ENCODE assay signal across 21 mouse cellular contexts in genomic region chr7:49686992-49687391, GRCm38 (mm10). TPM values are rescaled to one million over a fixed set of nuclear protein-coding genes. Genes with fewer than 3 reads are reported as not detected.
DNase-seq lines count a peak whose midpoint lies in the region; ATAC-seq and TF ChIP-seq lines count a peak whose summit lies in the region.
"Had no signal": no experiment of that assay in that cellular context is flagged by ENCODE, and none has a peak within 500 bp of the region (broad histone marks: within the 10 kb centered on the region; RNA-seq: fewer than 3 reads in every experiment).

No protein-coding gene starts in this region.

- 8% methylated on average over 11 of the region's 11 CpGs for WGBS in hindbrain, embryonic 11.5 days
- WGBS in hindbrain, embryonic 16.5 days = 9% methylated on average over 11 of the region's 11 CpGs
- 22% methylated on average over 11 of the region's 11 CpGs for WGBS in neural tube, embryonic 15.5 days
- 12% methylated on average over 11 of the region's 11 CpGs for WGBS in hindbrain, postnatal 0 days

- no peak for TF ChIP-seq CTCF in hindbrain, postnatal 0 days (IDR thresholded peaks at IDR 0.05; ENCODE audit: low read depth)
- TF ChIP-seq CTCF in layer of hippocampus, adult 2 months (conservative IDR thresholded peaks at IDR 0.05) = no peak

- no peak overlapping the region for H3K27ac ChIP-seq in hindbrain, embryonic 11.5 days (ENCODE audit: low read depth, low read length)
- no peak overlapping the region for H3K27ac ChIP-seq in hindbrain, embryonic 16.5 days (ENCODE audit: low read depth, low read length)
- no peak overlapping the region for H3K27ac ChIP-seq in neural tube, embryonic 15.5 days (replicated peaks)
- H3K27ac ChIP-seq in hindbrain, postnatal 0 days = no peak overlapping the region
- H3K27ac ChIP-seq in layer of hippocampus, adult 2 months = no peak overlapping the region
- H3K27ac ChIP-seq: heart, embryonic 13.5 days; limb, embryonic 12.5 days; liver, embryonic 15.5 days; macrophage had no signal

- H3K36me3 ChIP-seq in hindbrain, embryonic 11.5 days (ENCODE audit: control insufficient read depth, insufficient read depth, low read length) = no peaks in the 10 kb centered on the region
- H3K36me3 ChIP-seq in hindbrain, embryonic 16.5 days (ENCODE audit: control insufficient read depth, insufficient read depth, low read length) = no peaks in the 10 kb centered on the region
- H3K36me3 ChIP-seq in neural tube, embryonic 15.5 days = no peaks in the 10 kb centered on the region
- H3K36me3 ChIP-seq in hindbrain, postnatal 0 days (ENCODE audit: insufficient read depth, low read length) = no peaks in the 10 kb centered on the region
- H3K36me3 ChIP-seq: G1E; heart, embryonic 13.5 days; limb, embryonic 12.5 days; liver, embryonic 15.5 days had no signal

- H3K4me1 ChIP-seq in hindbrain, embryonic 11.5 days (replicated peaks; ENCODE audit: control insufficient read depth, insufficient read depth, low read length) = peaks cover 4% of the 10 kb centered on the region; the same call in 1 of the 2 replicates
- H3K4me1 ChIP-seq in hindbrain, embryonic 16.5 days (ENCODE audit: control insufficient read depth, insufficient read depth, low read depth, low read length) = no peaks in the 10 kb centered on the region; the same call in 1 of the 2 replicates
- H3K4me1 ChIP-seq in neural tube, embryonic 15.5 days = no peaks in the 10 kb centered on the region
- H3K4me1 ChIP-seq in hindbrain, postnatal 0 days (ENCODE audit: insufficient read depth, low read length) = no peaks in the 10 kb centered on the region
- H3K4me1 ChIP-seq: liver, embryonic 15.5 days had no signal

- peak; percentile 70 for DNase-seq in hindbrain, embryonic 11.5 days (ENCODE audit: low spot score)
- DNase-seq in neural tube, embryonic 10.5 days (ENCODE audit: extremely low spot score, low spot score) = peak; percentile 50
- peak; percentile 36 for DNase-seq in hindbrain, postnatal 0 days (ENCODE audit: low spot score)
- no peak for DNase-seq in layer of hippocampus, adult 2 months (ENCODE audit: low spot score in 2 of 2)
- DNase-seq in spleen, adult 18-20 months = no peak
- DNase-seq: cerebellum, adult 18-20 months; kidney, adult 8-10 months; right cerebral cortex, postnatal 25 days; thymus, adult 18-20 months had no signal

- peaks cover 92% of the 10 kb centered on the region for H3K27me3 ChIP-seq in hindbrain, embryonic 11.5 days (ENCODE audit: control insufficient read depth, insufficient read depth, low read length)
- H3K27me3 ChIP-seq in hindbrain, embryonic 16.5 days (replicated peaks; ENCODE audit: control insufficient read depth, insufficient read depth, low read length) = peaks cover 75% of the 10 kb centered on the region
- peaks cover 93% of the 10 kb centered on the region for H3K27me3 ChIP-seq in neural tube, embryonic 15.5 days (replicated peaks)
- H3K27me3 ChIP-seq in hindbrain, postnatal 0 days (ENCODE audit: insufficient read depth, low read length) = peaks cover 87% of the 10 kb centered on the region

- ATAC-seq in hindbrain, embryonic 11.5 days (ENCODE audit: low FRiP score) = peak; percentile 85
- no peak for ATAC-seq in hindbrain, embryonic 16.5 days
- ATAC-seq in neural tube, embryonic 15.5 days (ENCODE audit: low FRiP score) = no peak
- ATAC-seq in hindbrain, postnatal 0 days = no peak

- no peak overlapping the region for H3K4me3 ChIP-seq in hindbrain, embryonic 11.5 days (ENCODE audit: low read depth, low read length)
- H3K4me3 ChIP-seq in hindbrain, embryonic 16.5 days (ENCODE audit: low read length) = no peak overlapping the region
- no peak overlapping the region for H3K4me3 ChIP-seq in neural tube, embryonic 15.5 days (replicated peaks)
- no peak overlapping the region for H3K4me3 ChIP-seq in hindbrain, postnatal 0 days (ENCODE audit: low read length)
- no peak overlapping the region for H3K4me3 ChIP-seq in layer of hippocampus, adult 2 months
- H3K4me3 ChIP-seq: heart, embryonic 13.5 days; limb, embryonic 12.5 days; liver, embryonic 15.5 days had no signal

- no peak overlapping the region for H3K4me2 ChIP-seq in hindbrain, embryonic 11.5 days (replicated peaks; ENCODE audit: low read depth, low read length)
- H3K4me2 ChIP-seq in hindbrain, embryonic 16.5 days (ENCODE audit: low read length) = no peak overlapping the region
- H3K4me2 ChIP-seq in neural tube, embryonic 15.5 days = no peak overlapping the region
- no peak overlapping the region for H3K4me2 ChIP-seq in hindbrain, postnatal 0 days (ENCODE audit: low read depth, low read length)
- H3K4me2 ChIP-seq: heart, embryonic 13.5 days; limb, embryonic 12.5 days; liver, embryonic 15.5 days had no signal

- H3K9me3 ChIP-seq in hindbrain, embryonic 11.5 days (ENCODE audit: control insufficient read depth, low read length) = no peaks in the 10 kb centered on the region
- H3K9me3 ChIP-seq in hindbrain, embryonic 16.5 days (ENCODE audit: control insufficient read depth, low read length) = no peaks in the 10 kb centered on the region
- H3K9me3 ChIP-seq in neural tube, embryonic 15.5 days (replicated peaks) = no peaks in the 10 kb centered on the region
- no peaks in the 10 kb centered on the region for H3K9me3 ChIP-seq in hindbrain, postnatal 0 days (ENCODE audit: low read length)
- H3K9me3 ChIP-seq: heart, embryonic 13.5 days; limb, embryonic 12.5 days; liver, embryonic 15.5 days had no signal

- no peak overlapping the region for H3K9ac ChIP-seq in hindbrain, embryonic 11.5 days (ENCODE audit: low read depth, low read length)
- no peak overlapping the region for H3K9ac ChIP-seq in hindbrain, embryonic 16.5 days (ENCODE audit: low read depth, low read length)
- no peak overlapping the region for H3K9ac ChIP-seq in neural tube, embryonic 15.5 days (replicated peaks)
- H3K9ac ChIP-seq in hindbrain, postnatal 0 days (replicated peaks; ENCODE audit: low read length) = no peak overlapping the region
- H3K9ac ChIP-seq: heart, embryonic 13.5 days; limb, embryonic 12.5 days; liver, embryonic 15.5 days had no signal

RNA-seq across cellular contexts. Expression of gene Dbx1, which starts 50.3 kb away (rescaled TPM):
- 35.7 and 39.4 TPM in 2 replicates for polyA plus RNA-seq in hindbrain, embryonic 11.5 days (2014; fragmentation: Nextera tagmentation; extraction: Ambion mirVana)
- polyA plus RNA-seq in hindbrain, embryonic 16.5 days (2015; fragmentation: Nextera tagmentation; extraction: Ambion mirVana) = 1.0 and 4.2 TPM in 2 replicates
- 1.4 and 1.6 TPM in 2 replicates for polyA plus RNA-seq in neural tube, embryonic 15.5 days (2015; fragmentation: Nextera tagmentation; extraction: Ambion mirVana)
- 0.43 and 0.68 TPM in 2 replicates for total RNA-seq in hindbrain, postnatal 0 days (2014; rRNA removed)
- 0.53 and 0.59 TPM in 2 replicates for polyA plus RNA-seq in hindbrain, postnatal 0 days (2015; fragmentation: Nextera tagmentation; extraction: Ambion mirVana)
- total RNA-seq in layer of hippocampus, adult 2 months (2021) = not detected
- total RNA-seq: adrenal gland, adult 18-20 months; granulocyte monocyte progenitor cell, adult 5-6 weeks; hematopoietic stem cell, adult 5-6 weeks; layer of hippocampus, adult 18-20 months; left cerebral cortex, adult 18-20 months had no signal
- polyA plus RNA-seq: G1E; heart, embryonic 13.5 days; macrophage had no signal

Comparison
In these comparisons a context has a peak if more than half of its experiments do, and no peak if none do; other contexts are left out.
1. DNase-seq: peak in hindbrain, embryonic 11.5 days (single experiment), neural tube, embryonic 10.5 days (single experiment) and hindbrain, postnatal 0 days (single experiment); none in layer of hippocampus, adult 2 months (0 of 2) and spleen, adult 18-20 months (0 of 2).